Mouse (Mus musculus) CD4-positive helper T cell, adult 2 months (primary cell): ENCODE results near the gene Olfr1090.

Experiments
- DNase-seq: peaks from one replicate; pipeline ENCODE4 v3.0.0-alpha.2; 2012; ENCODE audit warnings: low read depth, missing footprints, low spot score

The Olfr1090 gene

DNA sequence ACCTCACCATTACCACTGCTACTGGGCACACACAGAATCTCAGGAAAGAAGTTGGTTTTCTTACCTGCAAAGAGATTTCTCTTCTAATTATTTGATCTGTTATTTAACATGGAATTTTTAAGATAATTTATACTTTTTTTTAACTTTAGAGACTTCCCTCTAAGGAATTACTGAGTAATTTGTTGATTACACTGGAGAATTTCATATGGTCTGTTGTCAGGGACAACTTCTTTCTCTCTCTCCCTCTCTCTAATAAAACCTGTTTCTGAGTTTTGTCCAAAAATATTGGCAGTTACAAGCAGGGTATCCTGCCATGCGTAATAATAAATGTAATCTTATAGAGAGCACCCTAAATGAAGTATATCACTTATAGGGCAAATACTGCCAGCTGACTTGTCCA, at the start of gene Olfr1090:
Olfr1090 (minus strand) TSS at position 101 of the 400 bp plus-strand sequence.
- DNase-seq = no peak

DNA sequence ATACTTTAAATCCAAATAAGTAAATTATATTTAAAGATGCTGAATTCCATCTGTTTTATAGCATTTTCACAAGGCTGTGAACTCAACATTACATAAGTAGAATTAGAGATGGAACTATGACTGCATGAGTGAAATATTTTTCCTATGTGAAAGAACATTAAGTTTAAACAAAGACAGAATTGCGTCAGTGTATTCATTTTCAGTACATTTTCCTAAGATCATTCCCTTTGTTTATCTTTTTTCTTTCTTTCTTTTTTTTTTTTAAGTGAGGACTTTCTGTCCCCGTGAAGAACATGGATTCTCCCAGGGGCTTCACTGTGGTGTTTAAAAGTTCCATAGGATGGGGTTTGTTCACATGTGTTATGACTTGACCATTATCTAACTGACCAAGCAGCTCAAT, 23.4 kb upstream of the Olfr1090 start, which contains the start of gene Olfr1093:
Olfr1093 (plus strand) TSS at position 301 of the 400 bp plus-strand sequence.
- no peak for DNase-seq

DNA sequence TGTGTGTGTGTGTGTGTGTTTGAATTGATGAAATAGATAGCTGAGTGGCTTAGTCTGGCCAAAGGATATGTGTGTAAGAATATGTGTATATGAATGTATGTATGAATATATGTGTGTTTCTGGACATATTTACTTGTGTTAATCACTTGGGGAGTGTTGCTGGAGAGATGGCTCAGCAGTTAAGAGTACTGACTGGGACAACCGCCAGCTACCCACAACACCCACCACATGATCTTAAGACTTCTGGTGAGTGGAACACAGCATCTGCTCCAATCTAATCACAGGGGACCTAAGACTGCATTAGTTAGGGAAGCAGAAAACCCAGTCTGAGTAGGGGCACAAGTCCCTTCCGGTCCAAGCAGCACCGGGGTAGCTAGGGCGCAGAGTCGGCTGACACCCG, 2.3 kb upstream of the Olfr1090 start:
- DNase-seq = no peak

DNA sequence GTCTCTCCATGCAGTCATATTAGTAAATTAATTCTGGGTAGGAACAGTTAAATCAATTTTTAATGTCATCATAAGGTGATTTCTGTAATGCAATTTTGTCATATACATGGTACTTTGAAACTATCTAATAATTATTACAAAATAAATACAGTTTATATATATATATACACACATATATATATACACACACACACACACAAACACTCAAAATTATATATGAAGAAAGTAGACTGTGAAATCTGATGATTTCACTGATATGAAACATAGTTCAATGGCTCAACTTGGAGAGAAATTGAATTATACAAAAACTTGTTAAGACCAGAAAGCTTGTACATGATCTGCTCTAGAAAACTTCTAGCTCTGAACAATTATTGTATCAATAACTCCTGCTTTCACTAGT, 25.2 kb downstream of the Olfr1090 start, which contains the start of gene Olfr1089:
Olfr1089 (minus strand) TSS at position 101 of the 400 bp plus-strand sequence.
- DNase-seq = no peak
